In the genomic region with DNA sequence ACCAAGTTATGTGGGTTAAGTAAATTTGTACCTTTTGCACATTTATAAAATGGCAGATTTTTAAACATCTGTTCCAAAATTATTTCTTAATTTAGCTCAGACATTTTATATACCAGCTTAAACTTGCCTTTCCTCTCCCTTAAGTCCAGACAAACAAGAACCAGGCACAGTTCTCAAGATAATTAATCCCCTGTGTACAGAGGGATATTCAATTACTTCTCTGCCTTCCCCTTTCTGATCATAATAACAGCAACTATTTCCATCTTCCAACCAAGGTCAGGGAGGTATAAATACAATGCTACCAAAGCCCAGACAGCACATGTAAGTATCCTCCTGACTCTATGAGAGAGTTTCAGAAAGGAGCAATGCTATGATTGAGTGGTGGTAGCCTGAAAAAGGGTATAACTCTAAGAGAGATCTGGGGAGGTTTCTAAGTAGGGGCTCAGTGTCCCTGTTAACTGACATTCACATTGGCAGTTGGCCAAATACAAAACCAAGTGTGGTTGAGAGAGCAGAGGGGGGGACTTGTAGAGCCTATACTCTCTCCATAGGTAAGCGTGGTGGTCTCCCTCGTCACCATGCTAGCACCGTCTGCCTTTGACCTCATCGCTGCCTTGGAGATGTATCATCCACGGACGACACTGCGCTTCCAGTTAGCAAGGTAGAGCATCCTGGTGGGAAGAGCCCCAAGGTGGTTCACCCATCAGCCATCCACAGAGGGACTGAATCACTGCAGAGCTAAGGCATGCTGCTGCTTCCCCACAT, we compare ENCODE assay signal across 13 mouse cellular contexts. TPM values are rescaled to one million over a fixed set of nuclear protein-coding genes. Genes with fewer than 3 reads are reported as not detected.
"Had no signal": no experiment of that assay in that cellular context is flagged by ENCODE, and none has a peak within 500 bp of the region (broad histone marks: within the 10 kb centered on the region; RNA-seq: fewer than 3 reads in every experiment).

No protein-coding gene starts in this region.

- H3K4me2 ChIP-seq: midbrain, embryonic 11.5 days had no signal

- H3K27ac ChIP-seq: layer of hippocampus, adult 2 months; left cerebral cortex, adult 2 months; liver, embryonic 14.5 days; stomach, postnatal 0 days had no signal

- DNase-seq: kidney, adult 18-20 months; kidney, postnatal 10 days; kidney, postnatal 4 days; lung, adult 18-20 months; lung, postnatal 10 days; lung, postnatal 4 days; thymus, postnatal 14 days had no signal

- H3K4me3 ChIP-seq: layer of hippocampus, adult 2 months; left cerebral cortex, adult 2 months had no signal

- H3K9ac ChIP-seq: liver, embryonic 14.5 days had no signal

RNA-seq across cellular contexts. Expression of a gene that starts 19.6 kb away (rescaled TPM):
- total RNA-seq: megakaryocyte, adult 5-6 weeks had no signal
